Mouse (Mus musculus): ENCODE measurements around the gene Col18a1. TPM values are rescaled to one million over a fixed set of nuclear protein-coding genes. Genes with fewer than 3 reads are reported as not detected.

Col18a1 gene
- total RNA-seq, 1 experiment from 2014 or later: not detected

Other genes starting within 250 kb of the Col18a1 start
- 3.3 and 4.1 TPM in 2 replicates for gene Pcbp3, start 204.7 kb downstream of the Col18a1 start, total RNA-seq (2017)
- 2.2 and 3.6 TPM in 2 replicates for gene Slc19a1, start 134.3 kb downstream of the Col18a1 start, total RNA-seq (2017)
- gene Pofut2, start 92.7 kb upstream of the Col18a1 start, total RNA-seq (2017): 25.4 and 31.5 TPM in 2 replicates

All from neutrophil, adult 5-6 weeks (primary cell).